Mouse (Mus musculus) limb, embryonic 13.5 days (tissue): ENCODE data around the gene Eml5. TPM values are rescaled to one million over a fixed set of nuclear protein-coding genes. Genes with fewer than 3 reads are reported as not detected.

Source experiments
- ATAC-seq: fragments of 200-750 bp; cut with Nextera tagmentation; 2 replicates; pipeline ENCODE4 v1.8.0; 2017; ENCODE audit warnings: low read depth, moderate number of reproducible peaks, moderate TSS enrichment; ENCODE audit not compliant: low FRiP score
- H3K27ac ChIP-seq: fragments of 300-500 bp; sonication (generic); 2 replicates; pipeline ENCODE4 v1.5.1; 2015; ENCODE audit warnings: inconsistent platforms, mild to moderate bottlenecking, moderate library complexity
- H3K27me3 ChIP-seq: fragments of 300-500 bp; sonication (generic); 2 replicates; pipeline ENCODE4 v1.6.1; 2015; ENCODE audit warnings: mild to moderate bottlenecking, inconsistent platforms
- H3K36me3 ChIP-seq: fragments of 300-500 bp; sonication (generic); 2 replicates; pipeline ENCODE4 v1.6.1; 2015; ENCODE audit warnings: inconsistent platforms, mild to moderate bottlenecking, moderate library complexity
- H3K4me1 ChIP-seq: fragments of 300-500 bp; sonication (generic); 2 replicates; pipeline ENCODE4 v1.6.1; 2015; ENCODE audit warnings: inconsistent platforms
- H3K4me2 ChIP-seq: fragments of 300-500 bp; sonication (generic); replicated peaks from 2 replicates; pipeline ENCODE4 v1.6.1; 2015; ENCODE audit warnings: inconsistent platforms, mild to moderate bottlenecking, moderate library complexity
- H3K4me3 ChIP-seq: fragments of 300-500 bp; sonication (generic); 2 replicates; pipeline ENCODE4 v1.5.1; 2015; ENCODE audit warnings: moderate library complexity, mild to moderate bottlenecking, inconsistent platforms
- H3K9ac ChIP-seq: fragments of 300-500 bp; sonication (generic); 2 replicates; pipeline ENCODE4 v1.6.1; 2015; ENCODE audit warnings: mild to moderate bottlenecking, inconsistent platforms
- H3K9me3 ChIP-seq: fragments of 300-500 bp; sonication (generic); 2 replicates; pipeline ENCODE4 v1.6.1; 2016; ENCODE audit warnings: inconsistent platforms
- WGBS: fragments of 180-500 bp; shearing (Covaris S2); methylation state at CpG from one replicate; pipeline ENCODE4 v1.1.7; 2015; 5-methylcytosine and 5-hydroxymethylcytosine counted together
- polyA plus RNA-seq: library from polyadenylated mRNA; unstranded; fragments of >200 nt; fragmentation: Nextera tagmentation; extraction: Ambion mirVana; gene quantifications from 2 replicates; pipeline ENCODE4 v1.2.1, GENCODE M21; 2015

Gene Eml5
- polyA plus RNA-seq, 1 experiment from 2014 or later: 2.9 TPM

GRCm38 (mm10) chr12:98831122-98831521 is 70.2 kb downstream of the Eml5 start:
- no peak overlapping the region for H3K4me3 ChIP-seq
- no peak overlapping the region for H3K4me2 ChIP-seq
- H3K4me1 ChIP-seq: 0 out of 2 replicates have a peak, but pooled peaks cover 3% of the 10 kb centered on the region
- ATAC-seq: no peak
- H3K9me3 ChIP-seq: no peaks in the 10 kb centered on the region
- H3K9ac ChIP-seq: no peak overlapping the region
- no peaks in the 10 kb centered on the region; the same call in 1 of the 2 replicates for H3K36me3 ChIP-seq
- H3K27ac ChIP-seq: no peak overlapping the region
- WGBS: 87% methylated on average over 7 of the region's 7 CpGs
- no peaks in the 10 kb centered on the region for H3K27me3 ChIP-seq

- Histone ChIP-seq H3K27me3 (no peaks in the 10 kb centered on the region), H3K9me3 (no peaks in the 10 kb centered on the region), H3K9ac (no peak overlapping the region), H3K36me3 (no peaks in the 10 kb centered on the region), H3K4me3 (no peak overlapping the region), H3K4me2 (no peak overlapping the region), H3K27ac (no peak overlapping the region), H3K4me1 (no peaks in the 10 kb centered on the region)
- 76% methylated on average over 2 of the region's 2 CpGs for WGBS
- no peak for ATAC-seq
These were observed 80.5 kb downstream of the Eml5 start for GRCm38 (mm10) chr12:98820781-98821180.

- H3K36me3 ChIP-seq: peaks cover 6% of the 10 kb centered on the region; the same call in 1 of the 2 replicates
- no peak overlapping the region for H3K4me2 ChIP-seq
- no peak overlapping the region for H3K4me3 ChIP-seq
- no peak overlapping the region for H3K9ac ChIP-seq
- ATAC-seq: no peak
- H3K27me3 ChIP-seq: no peaks in the 10 kb centered on the region
- peaks cover 4% of the 10 kb centered on the region; the same call in 1 of the 2 replicates for H3K4me1 ChIP-seq
- no peaks in the 10 kb centered on the region for H3K9me3 ChIP-seq
- no peak overlapping the region for H3K27ac ChIP-seq
- WGBS: 73% methylated on average over 3 of the region's 3 CpGs
These were observed 97.1 kb downstream of the Eml5 start for GRCm38 (mm10) chr12:98804078-98804748.

GRCm38 (mm10) chr12:98802245-98802644 is 99.0 kb downstream of the Eml5 start:
- H3K36me3 ChIP-seq: peaks cover 15% of the 10 kb centered on the region
- no peak overlapping the region for H3K27ac ChIP-seq
- H3K27me3 ChIP-seq: no peaks in the 10 kb centered on the region
- H3K4me1 ChIP-seq: peaks cover 4% of the 10 kb centered on the region; the same call in 1 of the 2 replicates
- H3K4me3 ChIP-seq: no peak overlapping the region
- no peak overlapping the region for H3K9ac ChIP-seq
- ATAC-seq: no peak
- WGBS: 56% methylated on average over 3 of the region's 3 CpGs
- H3K9me3 ChIP-seq: no peaks in the 10 kb centered on the region
- no peak overlapping the region for H3K4me2 ChIP-seq

- Histone ChIP-seq H3K4me1 (peaks cover 4% of the 10 kb centered on the region; the same call in 1 of the 2 replicates), H3K27ac (no peak overlapping the region), H3K9ac (no peak overlapping the region), H3K4me2 (no peak overlapping the region), H3K4me3 (no peak overlapping the region), H3K36me3 (peaks cover 17% of the 10 kb centered on the region), H3K9me3 (no peaks in the 10 kb centered on the region), H3K27me3 (no peaks in the 10 kb centered on the region)
- 76% methylated on average over 5 of the region's 5 CpGs for WGBS
- no peak for ATAC-seq
These were observed 101.0 kb downstream of the Eml5 start for GRCm38 (mm10) chr12:98800334-98800733.

GRCm38 (mm10) chr12:98795731-98796318 is 105.5 kb downstream of the Eml5 start:
- Histone ChIP-seq H3K4me3 (no peak overlapping the region), H3K9ac (no peak overlapping the region), H3K4me2 (no peak overlapping the region), H3K4me1 (no peaks in the 10 kb centered on the region), H3K27ac (no peak overlapping the region), H3K27me3 (no peaks in the 10 kb centered on the region), H3K36me3 (peaks cover 45% of the 10 kb centered on the region), H3K9me3 (no peaks in the 10 kb centered on the region)
- WGBS: 92% methylated on average over 3 of the region's 3 CpGs
- no peak for ATAC-seq

GRCm38 (mm10) chr12:98784251-98784650 is 117.0 kb downstream of the Eml5 start:
- H3K9ac ChIP-seq: no peak overlapping the region
- peaks cover 78% of the 10 kb centered on the region for H3K36me3 ChIP-seq
- H3K9me3 ChIP-seq: no peaks in the 10 kb centered on the region
- ATAC-seq: no peak
- H3K4me2 ChIP-seq: no peak overlapping the region
- H3K27ac ChIP-seq: no peak overlapping the region
- no peaks in the 10 kb centered on the region for H3K27me3 ChIP-seq
- 100% methylated on average over 1 of the region's 1 CpGs for WGBS
- H3K4me1 ChIP-seq: no peaks in the 10 kb centered on the region
- H3K4me3 ChIP-seq: no peak overlapping the region

- Histone ChIP-seq H3K9ac (no peak overlapping the region), H3K27ac (no peak overlapping the region), H3K9me3 (no peaks in the 10 kb centered on the region), H3K27me3 (no peaks in the 10 kb centered on the region), H3K4me3 (no peak overlapping the region), H3K4me1 (no peaks in the 10 kb centered on the region), H3K4me2 (no peak overlapping the region), H3K36me3 (peaks cover 86% of the 10 kb centered on the region)
- no peak for ATAC-seq
- WGBS: 83% methylated on average over 4 of the region's 4 CpGs
These were observed 122.1 kb downstream of the Eml5 start for GRCm38 (mm10) chr12:98779148-98779547.

GRCm38 (mm10) chr12:98777509-98777908 is 123.8 kb downstream of the Eml5 start:
- Histone ChIP-seq H3K9me3 (no peaks in the 10 kb centered on the region), H3K27ac (no peak overlapping the region), H3K36me3 (peaks cover 87% of the 10 kb centered on the region), H3K27me3 (no peaks in the 10 kb centered on the region), H3K9ac (no peak overlapping the region), H3K4me1 (no peaks in the 10 kb centered on the region), H3K4me3 (no peak overlapping the region), H3K4me2 (no peak overlapping the region)
- 85% methylated on average over 3 of the region's 3 CpGs for WGBS
- no peak for ATAC-seq

- no peak overlapping the region for H3K9ac ChIP-seq
- no peak overlapping the region for H3K4me3 ChIP-seq
- no peaks in the 10 kb centered on the region for H3K27me3 ChIP-seq
- no peak overlapping the region for H3K4me2 ChIP-seq
- no peaks in the 10 kb centered on the region for H3K9me3 ChIP-seq
- no peak overlapping the region for H3K27ac ChIP-seq
- 96% methylated on average over 2 of the region's 2 CpGs for WGBS
- peaks cover 91% of the 10 kb centered on the region for H3K36me3 ChIP-seq
- H3K4me1 ChIP-seq: no peaks in the 10 kb centered on the region
- ATAC-seq: no peak
These were observed 135.0 kb downstream of the Eml5 start for GRCm38 (mm10) chr12:98766241-98766640.

GRCm38 (mm10) chr12:98759700-98760099 is 141.6 kb downstream of the Eml5 start:
- Histone ChIP-seq H3K4me3 (no peak overlapping the region), H3K9ac (no peak overlapping the region), H3K27ac (no peak overlapping the region), H3K4me2 (no peak overlapping the region), H3K27me3 (no peaks in the 10 kb centered on the region), H3K9me3 (no peaks in the 10 kb centered on the region), H3K4me1 (no peaks in the 10 kb centered on the region), H3K36me3 (peaks cover 83% of the 10 kb centered on the region)
- ATAC-seq: no peak
- 95% methylated on average over 6 of the region's 6 CpGs for WGBS

- WGBS: 90% methylated on average over 6 of the region's 6 CpGs
- Histone ChIP-seq H3K4me2 (no peak overlapping the region), H3K27ac (no peak overlapping the region), H3K9me3 (no peaks in the 10 kb centered on the region), H3K4me1 (no peaks in the 10 kb centered on the region), H3K36me3 (peaks cover 81% of the 10 kb centered on the region), H3K9ac (no peak overlapping the region), H3K4me3 (no peak overlapping the region), H3K27me3 (no peaks in the 10 kb centered on the region)
- no peak for ATAC-seq
These were observed 143.6 kb downstream of the Eml5 start for GRCm38 (mm10) chr12:98757636-98758035.
